28 mouse cellular contexts compared by ENCODE assay signal in the genomic region with DNA sequence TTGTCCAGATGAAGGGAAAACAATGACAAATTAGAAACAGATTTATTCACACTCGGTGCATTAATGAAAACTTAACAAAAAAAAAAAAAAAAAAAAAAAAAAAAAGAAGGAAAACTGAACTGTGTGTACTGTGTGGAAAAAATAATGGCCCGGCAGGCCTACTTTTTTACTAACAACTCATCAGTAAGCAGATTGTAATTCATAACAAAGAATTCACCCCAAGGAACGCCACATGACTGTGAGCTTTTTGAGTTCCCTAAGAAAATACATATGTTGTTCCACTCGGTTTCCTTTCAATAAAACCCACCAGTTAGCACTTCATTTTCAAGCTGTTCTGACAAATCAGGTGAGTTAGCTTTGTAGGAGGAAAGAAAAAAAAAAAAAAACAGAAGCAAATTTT.
A peak's percentile ranks its signal among the peaks of the same experiment; 100 is the strongest.
DNase-seq lines count a peak whose midpoint lies in the region; ATAC-seq and TF ChIP-seq lines count a peak whose summit lies in the region.
"Had no signal": no experiment of that assay in that cellular context is flagged by ENCODE, and none has a peak within 500 bp of the region (broad histone marks: within the 10 kb centered on the region; RNA-seq: fewer than 3 reads in every experiment).

No protein-coding gene starts in this region.

- peak; percentile 72 for ATAC-seq in forebrain, embryonic 16.5 days
- no peak for ATAC-seq in lung, postnatal 0 days
- ATAC-seq: activated CD4-positive, CD25-positive, alpha-beta regulatory T cell, adult 4 months; hindbrain, embryonic 16.5 days; intestine, embryonic 15.5 days; liver, embryonic 12.5 days; liver, postnatal 0 days; midbrain, embryonic 13.5 days had no signal

- no peak overlapping the region for H3K9ac ChIP-seq in forebrain, embryonic 16.5 days (replicated peaks; ENCODE audit: low read depth, low read length)
- no peak overlapping the region for H3K9ac ChIP-seq in lung, postnatal 0 days (replicated peaks; ENCODE audit: low read depth)
- H3K9ac ChIP-seq: heart, embryonic 15.5 days; intestine, embryonic 15.5 days; liver, embryonic 12.5 days; liver, postnatal 0 days; midbrain, embryonic 13.5 days; neural tube, embryonic 13.5 days had no signal

- no peak overlapping the region for H3K4me3 ChIP-seq in forebrain, embryonic 16.5 days (replicated peaks; ENCODE audit: low read length)
- no peak overlapping the region for H3K4me3 ChIP-seq in forebrain, embryonic 10.5 days
- H3K4me3 ChIP-seq in lung, postnatal 0 days (ENCODE audit: low read depth, low read length) = no peak overlapping the region
- no peak overlapping the region for H3K4me3 ChIP-seq in left cerebral cortex, adult 2 months
- H3K4me3 ChIP-seq: heart, embryonic 15.5 days; intestine, embryonic 15.5 days; layer of hippocampus, adult 2 months; liver, embryonic 12.5 days; megakaryocyte, embryonic 14.5 days; midbrain, embryonic 13.5 days; neural tube, embryonic 13.5 days had no signal

- no peak overlapping the region for H3K4me2 ChIP-seq in forebrain, embryonic 16.5 days (ENCODE audit: low read length)
- no peak overlapping the region for H3K4me2 ChIP-seq in lung, postnatal 0 days (replicated peaks; ENCODE audit: low read depth, low read length)
- H3K4me2 ChIP-seq: heart, embryonic 15.5 days; intestine, embryonic 15.5 days; liver, embryonic 12.5 days; midbrain, embryonic 13.5 days; neural tube, embryonic 13.5 days had no signal

- no peak for TF ChIP-seq CTCF in lung, postnatal 0 days (IDR thresholded peaks at IDR 0.05)
- TF ChIP-seq CTCF in left cerebral cortex, adult 2 months (IDR thresholded peaks at IDR 0.05) = no peak

- WGBS in forebrain, embryonic 16.5 days = 23% methylated on average over 4 of the region's 4 CpGs
- 64% methylated on average over 4 of the region's 4 CpGs for WGBS in forebrain, embryonic 10.5 days
- WGBS in lung, postnatal 0 days = 49% methylated on average over 4 of the region's 4 CpGs

- DNase-seq in embryo, embryonic 11 days = peak; percentile 11
- DNase-seq in embryo, embryonic 10.5 days (ENCODE audit: low spot score) = no peak
- DNase-seq in forebrain, embryonic 10.5 days (ENCODE audit: extremely low spot score, low spot score) = no peak
- DNase-seq in lung, postnatal 0 days (ENCODE audit: low spot score) = peak; percentile 18
- DNase-seq in lung, postnatal 14 days = no peak
- DNase-seq in mesoderm, embryonic 11.5 days (ENCODE audit: low read depth, low spot score) = peak; percentile 3
- no peak for DNase-seq in left cerebral cortex, adult 2 months (ENCODE audit: extremely low spot score in 1 of 2, low spot score in 2 of 2)
- DNase-seq: adrenal gland, adult 2 months; adrenal gland, postnatal 36 days; cerebellum, adult 8-10 months; cerebellum, postnatal 25 days; gastrocnemius, postnatal 14 days; kidney, adult 2 months; kidney, postnatal 36 days; left cerebral cortex, postnatal 4 days; liver, postnatal 0 days; lung, postnatal 4 days had no signal

- H3K36me3 ChIP-seq in forebrain, embryonic 16.5 days (ENCODE audit: control insufficient read depth, insufficient read depth) = no peaks in the 10 kb centered on the region
- H3K36me3 ChIP-seq in forebrain, embryonic 10.5 days (replicated peaks) = no peaks in the 10 kb centered on the region
- no peaks in the 10 kb centered on the region for H3K36me3 ChIP-seq in lung, postnatal 0 days (ENCODE audit: insufficient read depth, low read length)
- H3K36me3 ChIP-seq: heart, embryonic 15.5 days; intestine, embryonic 15.5 days; liver, embryonic 12.5 days; midbrain, embryonic 13.5 days; neural tube, embryonic 13.5 days had no signal

- H3K4me1 ChIP-seq in forebrain, embryonic 16.5 days (replicated peaks; ENCODE audit: control insufficient read depth, insufficient read depth, low read length) = no peaks in the 10 kb centered on the region
- no peaks in the 10 kb centered on the region; the same call in 1 of the 2 replicates for H3K4me1 ChIP-seq in forebrain, embryonic 10.5 days
- no peaks in the 10 kb centered on the region for H3K4me1 ChIP-seq in lung, postnatal 0 days (ENCODE audit: insufficient read depth, low read depth, low read length)
- H3K4me1 ChIP-seq: heart, embryonic 15.5 days; intestine, embryonic 15.5 days; liver, embryonic 12.5 days; megakaryocyte, embryonic 14.5 days; midbrain, embryonic 13.5 days; neural tube, embryonic 13.5 days had no signal

- no peak overlapping the region for H3K27ac ChIP-seq in forebrain, embryonic 16.5 days (ENCODE audit: low read length)
- H3K27ac ChIP-seq in forebrain, embryonic 10.5 days = no peak overlapping the region
- no peak overlapping the region for H3K27ac ChIP-seq in lung, postnatal 0 days (ENCODE audit: low read length)
- H3K27ac ChIP-seq in left cerebral cortex, adult 2 months = no peak overlapping the region
- H3K27ac ChIP-seq: heart, embryonic 15.5 days; intestine, embryonic 15.5 days; layer of hippocampus, adult 2 months; liver, embryonic 12.5 days; midbrain, embryonic 13.5 days; neural tube, embryonic 13.5 days had no signal

- intact Hi-C loops in left cerebral cortex, adult 2 months (cut with DNase I) = no loop called here

- no peaks in the 10 kb centered on the region for H3K27me3 ChIP-seq in forebrain, embryonic 16.5 days (replicated peaks; ENCODE audit: control insufficient read depth, insufficient read depth, low read length)
- no peaks in the 10 kb centered on the region for H3K27me3 ChIP-seq in forebrain, embryonic 10.5 days (ENCODE audit: poor library complexity, severe bottlenecking)
- H3K27me3 ChIP-seq in lung, postnatal 0 days (replicated peaks; ENCODE audit: insufficient read depth, low read length) = no peaks in the 10 kb centered on the region
- H3K27me3 ChIP-seq: CH12.LX; heart, embryonic 15.5 days; intestine, embryonic 15.5 days; liver, embryonic 12.5 days; megakaryocyte, embryonic 14.5 days; midbrain, embryonic 13.5 days; neural tube, embryonic 13.5 days had no signal

- no peak for TF ChIP-seq EP300 in lung, postnatal 0 days (IDR thresholded peaks at IDR 0.05)

- no peaks in the 10 kb centered on the region for H3K9me3 ChIP-seq in forebrain, embryonic 16.5 days (ENCODE audit: control insufficient read depth, low read length)
- no peaks in the 10 kb centered on the region for H3K9me3 ChIP-seq in forebrain, embryonic 10.5 days
- H3K9me3 ChIP-seq in lung, postnatal 0 days (ENCODE audit: low read length) = no peaks in the 10 kb centered on the region
- H3K9me3 ChIP-seq: heart, embryonic 15.5 days; intestine, embryonic 15.5 days; liver, embryonic 12.5 days; megakaryocyte, embryonic 14.5 days; midbrain, embryonic 13.5 days; neural tube, embryonic 13.5 days had no signal

Comparison
In these comparisons a context has a peak if more than half of its experiments do, and no peak if none do; other contexts are left out.
1. DNase-seq: peak in embryo, embryonic 11 days (single experiment), lung, postnatal 0 days (single experiment) and mesoderm, embryonic 11.5 days (single experiment); none in embryo, embryonic 10.5 days (single experiment), forebrain, embryonic 10.5 days (single experiment), lung, postnatal 14 days (single experiment) and left cerebral cortex, adult 2 months (0 of 2).